Mouse (Mus musculus) hindbrain, embryonic 14.5 days (tissue): Measurements from ENCODE around the gene Fam160a1. TPM values are rescaled to one million over a fixed set of nuclear protein-coding genes. Genes with fewer than 3 reads are reported as not detected.

Experiments used
- ATAC-seq: fragments of 200-750 bp; cut with Nextera tagmentation; 2 replicates; pipeline ENCODE4 v1.8.0; 2017; ENCODE audit warnings: moderate number of reproducible peaks, mild to moderate bottlenecking, moderate TSS enrichment, moderate library complexity; ENCODE audit not compliant: low FRiP score
- DNase-seq: peaks from one replicate; pipeline ENCODE4 v3.0.0-alpha.2; 2015; ENCODE audit warnings: low spot score
- H3K27ac ChIP-seq: fragments of 300-500 bp; sonication (generic); 2 replicates; pipeline ENCODE4 v1.5.1; 2014; ENCODE audit warnings: mild to moderate bottlenecking, moderate library complexity
- H3K27me3 ChIP-seq: fragments of 300-500 bp; sonication (generic); 2 replicates; pipeline ENCODE4 v1.6.1; 2014; ENCODE audit warnings: mild to moderate bottlenecking, low read length, mixed read lengths; ENCODE audit not compliant: control insufficient read depth, insufficient read depth
- H3K36me3 ChIP-seq: fragments of 300-500 bp; sonication (generic); replicated peaks from 2 replicates; pipeline ENCODE4 v1.6.1; 2014; ENCODE audit not compliant: control insufficient read depth, insufficient read depth
- H3K4me1 ChIP-seq: fragments of 300-500 bp; sonication (generic); replicated peaks from 2 replicates; pipeline ENCODE4 v1.6.1; 2014; ENCODE audit warnings: antibody characterized with exemption, low read length, mixed read lengths; ENCODE audit not compliant: control insufficient read depth, insufficient read depth
- H3K4me2 ChIP-seq: fragments of 300-500 bp; sonication (generic); replicated peaks from 2 replicates; pipeline ENCODE4 v1.6.1; 2014; ENCODE audit warnings: mild to moderate bottlenecking, moderate library complexity
- H3K4me3 ChIP-seq: fragments of 300-500 bp; sonication (generic); replicated peaks from 2 replicates; pipeline ENCODE4 v1.5.1; 2014; ENCODE audit warnings: mild to moderate bottlenecking, low read length
- H3K9ac ChIP-seq: fragments of 300-500 bp; sonication (generic); 2 replicates; pipeline ENCODE4 v1.6.1; 2014
- H3K9me3 ChIP-seq: fragments of 300-500 bp; sonication (generic); 2 replicates; pipeline ENCODE4 v1.6.1; 2016; ENCODE audit warnings: low read length; ENCODE audit not compliant: control insufficient read depth
- WGBS: fragments of 180-500 bp; shearing (Covaris S2); extraction: QIAGEN DNeasy Blood & Tissue Kit; methylation state at CpG from one replicate; pipeline ENCODE4 v1.1.7; 2014; 5-methylcytosine and 5-hydroxymethylcytosine counted together
- polyA plus RNA-seq: library from polyadenylated mRNA; unstranded; fragments of >200 nt; fragmentation: Nextera tagmentation; extraction: Ambion mirVana; gene quantifications from 2 replicates; pipeline ENCODE4 v1.2.1, GENCODE M21; 2014

The Fam160a1 gene
- polyA plus RNA-seq, 1 experiment from 2014 or later: 0.37 TPM

GRCm38 (mm10) chr3:85854143-85854542, 37.1 kb upstream of the Fam160a1 start:
- 71% methylated on average over 6 of the region's 6 CpGs for WGBS
- Histone ChIP-seq H3K4me2 (no peak overlapping the region), H3K4me1 (no peaks in the 10 kb centered on the region), H3K9me3 (no peaks in the 10 kb centered on the region), H3K36me3 (no peaks in the 10 kb centered on the region), H3K27me3 (no peaks in the 10 kb centered on the region), H3K4me3 (no peak overlapping the region), H3K9ac (no peak overlapping the region), H3K27ac (no peak overlapping the region)
- ATAC-seq: no peak
- no peak for DNase-seq

- DNase-seq (no peak), ATAC-seq (no peak)
- WGBS: 87% methylated on average over 4 of the region's 4 CpGs
- no peaks in the 10 kb centered on the region for H3K4me1 ChIP-seq
- H3K9me3 ChIP-seq: no peaks in the 10 kb centered on the region
- H3K9ac ChIP-seq: no peak overlapping the region
- H3K27ac ChIP-seq: no peak overlapping the region
- H3K4me2 ChIP-seq: no peak overlapping the region
- no peaks in the 10 kb centered on the region for H3K27me3 ChIP-seq
- no peak overlapping the region for H3K4me3 ChIP-seq
- no peaks in the 10 kb centered on the region for H3K36me3 ChIP-seq
Measured at GRCm38 (mm10) chr3:85853715-85854114, 36.6 kb upstream of the Fam160a1 start.

GRCm38 (mm10) chr3:85850079-85850478, 33.0 kb upstream of the Fam160a1 start:
- Histone ChIP-seq H3K27ac (no peak overlapping the region), H3K36me3 (no peaks in the 10 kb centered on the region), H3K9me3 (no peaks in the 10 kb centered on the region), H3K4me1 (no peaks in the 10 kb centered on the region), H3K4me3 (no peak overlapping the region), H3K4me2 (no peak overlapping the region), H3K27me3 (no peaks in the 10 kb centered on the region), H3K9ac (no peak overlapping the region)
- 89% methylated on average over 1 of the region's 1 CpGs for WGBS
- DNase-seq (no peak), ATAC-seq (no peak)

DNA sequence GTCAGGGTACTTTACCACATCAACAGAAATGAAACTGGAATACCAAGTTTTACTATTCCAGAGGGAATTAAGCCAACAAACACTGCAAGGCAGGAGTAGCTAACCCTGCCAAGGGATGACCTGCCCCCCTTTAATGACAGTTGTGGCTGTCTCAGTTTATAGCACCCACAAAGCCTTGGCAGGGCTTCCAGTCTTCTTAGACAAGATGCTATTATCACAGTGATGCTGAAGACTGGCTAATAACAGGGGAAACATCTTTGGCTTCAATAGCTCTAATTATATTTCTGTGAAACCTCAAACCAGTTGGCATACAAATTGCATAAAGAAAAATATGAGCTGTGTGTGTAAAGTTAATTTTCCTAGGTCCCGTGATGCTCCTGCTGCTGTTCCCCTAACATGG, 29.2 kb upstream of the Fam160a1 start:
- no peak for ATAC-seq
- Histone ChIP-seq H3K36me3 (no peaks in the 10 kb centered on the region), H3K27ac (no peak overlapping the region), H3K9ac (no peak overlapping the region), H3K27me3 (no peaks in the 10 kb centered on the region), H3K4me1 (0 out of 2 replicates have a peak, but pooled peaks cover 4% of the 10 kb centered on the region), H3K4me2 (no peak overlapping the region), H3K9me3 (no peaks in the 10 kb centered on the region), H3K4me3 (no peak overlapping the region)
- WGBS: 75% methylated on average over 1 of the region's 1 CpGs
- DNase-seq: no peak

GRCm38 (mm10) chr3:85845341-85845740, 28.2 kb upstream of the Fam160a1 start:
- no peak for ATAC-seq
- 86% methylated on average over 6 of the region's 6 CpGs for WGBS

DNA sequence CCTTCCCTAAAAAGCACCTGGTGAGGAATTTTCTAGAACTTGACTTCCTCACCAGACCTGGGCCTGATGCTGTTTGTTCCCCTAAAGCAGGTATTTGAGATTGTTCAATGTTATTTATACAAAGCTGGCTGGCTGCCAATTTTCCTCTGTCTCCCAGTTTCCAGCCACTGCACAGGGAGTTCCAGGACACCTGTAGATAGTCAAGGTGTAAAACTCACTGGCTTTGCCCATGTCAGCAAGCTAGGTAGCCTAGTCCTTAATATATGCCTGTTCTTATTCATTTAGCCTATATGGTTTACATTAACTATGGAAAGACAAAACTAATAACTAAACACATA, 25.8 kb upstream of the Fam160a1 start:
- no peak overlapping the region for H3K27ac ChIP-seq
- no peak for ATAC-seq

More at GRCm38 (mm10) chr3:85845341-85845740, 28.2 kb upstream of the Fam160a1 start:
- H3K4me1 ChIP-seq: 0 out of 2 replicates have a peak, but pooled peaks cover 4% of the 10 kb centered on the region
- H3K9me3 ChIP-seq: no peaks in the 10 kb centered on the region
- H3K27me3 ChIP-seq: no peaks in the 10 kb centered on the region
- H3K27ac ChIP-seq: no peak overlapping the region
- H3K36me3 ChIP-seq: no peaks in the 10 kb centered on the region
- no peak overlapping the region for H3K9ac ChIP-seq
- DNase-seq: no peak
- no peak overlapping the region for H3K4me2 ChIP-seq
- H3K4me3 ChIP-seq: no peak overlapping the region

GRCm38 (mm10) chr3:85842177-85842880, 25.2 kb upstream of the Fam160a1 start:
- no peak for DNase-seq
- peak overlapping the region; percentile 58 for H3K27ac ChIP-seq
- H3K4me3 ChIP-seq: no peak overlapping the region
- no peaks in the 10 kb centered on the region for H3K36me3 ChIP-seq
- no peak overlapping the region for H3K4me2 ChIP-seq
- no peak overlapping the region for H3K9ac ChIP-seq
- no peak for ATAC-seq
- no peaks in the 10 kb centered on the region for H3K27me3 ChIP-seq
- WGBS: 54% methylated on average over 9 of the region's 9 CpGs
- H3K4me1 ChIP-seq: 0 out of 2 replicates have a peak, but pooled peaks cover 4% of the 10 kb centered on the region
- no peaks in the 10 kb centered on the region for H3K9me3 ChIP-seq

More for the DNA sequence above, 25.8 kb upstream of the Fam160a1 start:
- Histone ChIP-seq H3K36me3 (no peaks in the 10 kb centered on the region), H3K9ac (no peak overlapping the region), H3K4me2 (no peak overlapping the region), H3K9me3 (no peaks in the 10 kb centered on the region), H3K4me1 (0 out of 2 replicates have a peak, but pooled peaks cover 4% of the 10 kb centered on the region), H3K27me3 (no peaks in the 10 kb centered on the region), H3K4me3 (no peak overlapping the region)
- no peak for DNase-seq

GRCm38 (mm10) chr3:85841454-85842176, 24.5 kb upstream of the Fam160a1 start:
- Histone ChIP-seq H3K4me3 (no peak overlapping the region), H3K27me3 (no peaks in the 10 kb centered on the region), H3K9me3 (no peaks in the 10 kb centered on the region), H3K9ac (no peak overlapping the region), H3K27ac (peak overlapping the region; percentile 58), H3K4me2 (no peak overlapping the region), H3K4me1 (0 out of 2 replicates have a peak, but pooled peaks cover 4% of the 10 kb centered on the region), H3K36me3 (no peaks in the 10 kb centered on the region)
- DNase-seq (no peak), ATAC-seq (no peak)
- WGBS: 45% methylated on average over 2 of the region's 2 CpGs

- no peaks in the 10 kb centered on the region for H3K27me3 ChIP-seq
- H3K27ac ChIP-seq: no peak overlapping the region
- no peaks in the 10 kb centered on the region for H3K36me3 ChIP-seq
- no peak overlapping the region for H3K4me3 ChIP-seq
- DNase-seq (no peak), ATAC-seq (no peak)
- 81% methylated on average over 1 of the region's 1 CpGs for WGBS
- H3K9me3 ChIP-seq: no peaks in the 10 kb centered on the region
- H3K4me1 ChIP-seq: peaks cover 7% of the 10 kb centered on the region
- no peak overlapping the region for H3K9ac ChIP-seq
- H3K4me2 ChIP-seq: no peak overlapping the region
Measured at GRCm38 (mm10) chr3:85833627-85834026, 16.5 kb upstream of the Fam160a1 start.
